Mouse (Mus musculus) thymus, adult 2 months (tissue): ENCODE results near the gene Fam124a. TPM values are rescaled to one million over a fixed set of nuclear protein-coding genes. Genes with fewer than 3 reads are reported as not detected.
"Not testable (repeated sequence)": the region's sequence is repeated elsewhere in the genome, so short reads cannot be mapped to it uniquely, and the experiment has no call there.

Source experiments
- DNase-seq: peaks from one replicate; pipeline ENCODE4 v3.0.0; 2021
- H3K27ac ChIP-seq: fragments of 200-500 bp; 2 replicates; pipeline ENCODE4 v1.5.1; 2012; ENCODE audit warnings: low read length, control low read depth; ENCODE audit not compliant: control insufficient read depth, insufficient read depth
- H3K27me3 ChIP-seq: fragments of 200-500 bp; 2 replicates; pipeline ENCODE4 v1.6.1; 2012; ENCODE audit warnings: mild to moderate bottlenecking, low read length, moderate library complexity, mixed read lengths; ENCODE audit not compliant: control insufficient read depth, insufficient read depth
- H3K36me3 ChIP-seq: fragments of 200-500 bp; 2 replicates; pipeline ENCODE4 v1.6.1; 2012; ENCODE audit warnings: mild to moderate bottlenecking, low read length, moderate library complexity; ENCODE audit not compliant: control insufficient read depth, insufficient read depth
- H3K4me1 ChIP-seq: fragments of 200-500 bp; replicated peaks from 2 replicates; pipeline ENCODE4 v1.6.1; 2012; ENCODE audit warnings: low read length; ENCODE audit not compliant: control insufficient read depth, insufficient read depth
- H3K4me3 ChIP-seq: fragments of 200-500 bp; 2 replicates; pipeline ENCODE4 v1.5.1; 2012; ENCODE audit warnings: mild to moderate bottlenecking, low read length, control low read depth, moderate library complexity; ENCODE audit not compliant: control insufficient read depth, insufficient read depth
- CTCF ChIP-seq: fragments of 200-500 bp; IDR thresholded peaks from 2 replicates; pipeline ENCODE4 v1.5.1; 2012; ENCODE audit warnings: mild to moderate bottlenecking, control low read depth, low read length, moderate library complexity, borderline replicate concordance; ENCODE audit not compliant: control insufficient read depth, poor library complexity, insufficient read depth; ENCODE audit errors: extremely low read depth
- POLR2A ChIP-seq: fragments of 200-500 bp; IDR thresholded peaks from 2 replicates; pipeline ENCODE4 v1.6.1; 2012; ENCODE audit warnings: mild to moderate bottlenecking, low read length, control low read depth, moderate library complexity; ENCODE audit not compliant: control insufficient read depth, poor library complexity, insufficient read depth; ENCODE audit errors: extremely low read depth
- WGBS: fragments of 180-500 bp; shearing (Covaris S2); methylation state at CpG from one replicate; pipeline ENCODE4 v1.1.7; 2018; 5-methylcytosine and 5-hydroxymethylcytosine counted together
- polyA plus RNA-seq: library from polyadenylated mRNA; depleted of rRNA; stranded (reverse); fragments of >200 nt; gene quantifications from 2 replicates; pipeline ENCODE4 v1.2.3, GENCODE M21; 2012

The Fam124a gene
- polyA plus RNA-seq, 1 experiment: 1.3 TPM

- H3K4me1 ChIP-seq: no peaks in the 10 kb centered on the region
- no peak for TF ChIP-seq POLR2A
- TF ChIP-seq CTCF: no peak
- H3K36me3 ChIP-seq: no peaks in the 10 kb centered on the region
- no peak overlapping the region for H3K4me3 ChIP-seq
- WGBS: 91% methylated on average over 5 of the region's 5 CpGs
- no peaks in the 10 kb centered on the region for H3K27me3 ChIP-seq
- no peak overlapping the region for H3K27ac ChIP-seq
- no peak for DNase-seq
Observed at GRCm38 (mm10) chr14:62627951-62628350, 72.4 kb downstream of the Fam124a start.

GRCm38 (mm10) chr14:62637436-62638344 lies 82.2 kb downstream of the Fam124a start:
- H3K36me3 ChIP-seq: no peaks in the 10 kb centered on the region
- TF ChIP-seq POLR2A: no peak
- no peak for TF ChIP-seq CTCF
- 55% methylated on average over 9 of the region's 9 CpGs for WGBS
- no peak overlapping the region for H3K27ac ChIP-seq
- no peak for DNase-seq
- no peaks in the 10 kb centered on the region for H3K4me1 ChIP-seq
- no peak overlapping the region for H3K4me3 ChIP-seq
- H3K27me3 ChIP-seq: no peaks in the 10 kb centered on the region

GRCm38 (mm10) chr14:62638345-62638702 lies 82.8 kb downstream of the Fam124a start:
- WGBS: 74% methylated on average over 6 of the region's 6 CpGs
- no peak overlapping the region for H3K4me3 ChIP-seq
- TF ChIP-seq CTCF (no peak), POLR2A (no peak)
- H3K27me3 ChIP-seq: no peaks in the 10 kb centered on the region
- no peak for DNase-seq
- H3K36me3 ChIP-seq: no peaks in the 10 kb centered on the region
- H3K4me1 ChIP-seq: no peaks in the 10 kb centered on the region
- H3K27ac ChIP-seq: no peak overlapping the region

- no peak for DNase-seq
- H3K36me3 ChIP-seq: no peaks in the 10 kb centered on the region
- no peaks in the 10 kb centered on the region for H3K4me1 ChIP-seq
- no peak overlapping the region for H3K4me3 ChIP-seq
- H3K27me3 ChIP-seq: no peaks in the 10 kb centered on the region
- no peak overlapping the region for H3K27ac ChIP-seq
- TF ChIP-seq CTCF (no peak), POLR2A (no peak)
- 36% methylated on average over 6 of the region's 6 CpGs for WGBS
Observed at GRCm38 (mm10) chr14:62639111-62639510, 83.6 kb downstream of the Fam124a start.

GRCm38 (mm10) chr14:62639551-62639950 lies 84.0 kb downstream of the Fam124a start:
- no peak for DNase-seq
- H3K36me3 ChIP-seq: no peaks in the 10 kb centered on the region
- H3K27ac ChIP-seq: no peak overlapping the region
- no peak overlapping the region for H3K4me3 ChIP-seq
- no peaks in the 10 kb centered on the region for H3K4me1 ChIP-seq
- TF ChIP-seq CTCF (no peak), POLR2A (no peak)
- 71% methylated on average over 5 of the region's 5 CpGs for WGBS
- H3K27me3 ChIP-seq: no peaks in the 10 kb centered on the region

- DNase-seq: no peak
- Histone ChIP-seq H3K4me3 (no peak overlapping the region), H3K27ac (no peak overlapping the region), H3K27me3 (no peaks in the 10 kb centered on the region), H3K4me1 (no peaks in the 10 kb centered on the region), H3K36me3 (no peaks in the 10 kb centered on the region)
- 86% methylated on average over 4 of the region's 4 CpGs for WGBS
- TF ChIP-seq POLR2A (no peak), CTCF (no peak)
Observed at GRCm38 (mm10) chr14:62640396-62640795, 84.9 kb downstream of the Fam124a start.

GRCm38 (mm10) chr14:62642368-62642767 lies 86.8 kb downstream of the Fam124a start:
- not testable (repeated sequence) for DNase-seq, H3K4me3 ChIP-seq, H3K27me3 ChIP-seq, H3K4me1 ChIP-seq, H3K27ac ChIP-seq, H3K36me3 ChIP-seq
- WGBS: 69% methylated on average over 6 of the region's 7 CpGs
